Mouse (Mus musculus) heart, embryonic 13.5 days (tissue): ENCODE measurements around the gene Kcnc3. TPM values are rescaled to one million over a fixed set of nuclear protein-coding genes. Genes with fewer than 3 reads are reported as not detected.

Source experiments
- ATAC-seq: fragments of 200-750 bp; cut with Nextera tagmentation; 2 replicates; pipeline ENCODE4 v1.8.0; 2017; ENCODE audit warnings: moderate TSS enrichment; ENCODE audit not compliant: insufficient number of reproducible peaks, low FRiP score, low TSS enrichment; ENCODE audit errors: extremely low read depth
- H3K27ac ChIP-seq: fragments of 300-500 bp; sonication (generic); replicated peaks from 2 replicates; pipeline ENCODE4 v1.5.1; 2015; ENCODE audit warnings: moderate library complexity, mild to moderate bottlenecking, inconsistent platforms
- H3K27me3 ChIP-seq: fragments of 300-500 bp; sonication (generic); replicated peaks from 2 replicates; pipeline ENCODE4 v1.6.1; 2015; ENCODE audit warnings: mild to moderate bottlenecking, inconsistent platforms
- H3K36me3 ChIP-seq: fragments of 300-500 bp; sonication (generic); 2 replicates; pipeline ENCODE4 v1.6.1; 2015; ENCODE audit warnings: mild to moderate bottlenecking, inconsistent platforms
- H3K4me1 ChIP-seq: fragments of 300-500 bp; sonication (generic); 2 replicates; pipeline ENCODE4 v1.6.1; 2015; ENCODE audit warnings: inconsistent platforms
- H3K4me2 ChIP-seq: fragments of 300-500 bp; sonication (generic); 2 replicates; pipeline ENCODE4 v1.6.1; 2015; ENCODE audit warnings: inconsistent platforms, mild to moderate bottlenecking, moderate library complexity
- H3K4me3 ChIP-seq: fragments of 300-500 bp; sonication (generic); 2 replicates; pipeline ENCODE4 v1.5.1; 2015; ENCODE audit warnings: moderate library complexity, mild to moderate bottlenecking, inconsistent platforms
- H3K9ac ChIP-seq: fragments of 300-500 bp; sonication (generic); 2 replicates; pipeline ENCODE4 v1.6.1; 2015; ENCODE audit warnings: inconsistent platforms, mild to moderate bottlenecking, moderate library complexity
- H3K9me3 ChIP-seq: fragments of 300-500 bp; sonication (generic); 2 replicates; pipeline ENCODE4 v1.6.1; 2016; ENCODE audit warnings: inconsistent platforms
- WGBS: fragments of 180-500 bp; shearing (Covaris S2); methylation state at CpG from one replicate; pipeline ENCODE4 v1.1.7; 2015; ENCODE audit warnings: mixed read lengths; 5-methylcytosine and 5-hydroxymethylcytosine counted together
- polyA plus RNA-seq: library from polyadenylated mRNA; unstranded; fragments of >200 nt; fragmentation: Nextera tagmentation; extraction: Ambion mirVana; gene quantifications from 2 replicates; pipeline ENCODE4 v1.2.1, GENCODE M21; 2015

Gene Kcnc3
- polyA plus RNA-seq, 1 experiment from 2014 or later = 0.17 TPM

- Histone ChIP-seq H3K4me1 (no peaks in the 10 kb centered on the region), H3K36me3 (no peaks in the 10 kb centered on the region), H3K9ac (no peak within 1 kb of the TSS), H3K9me3 (no peaks in the 10 kb centered on the region), H3K4me2 (no peak within 1 kb of the TSS), H3K4me3 (no peak within 1 kb of the TSS), H3K27ac (no peak within 1 kb of the TSS), H3K27me3 (peaks cover 43% of the 10 kb centered on the region)
- ATAC-seq = no peak
- WGBS = 31% methylated on average over 7 of the region's 7 CpGs
Observed at GRCm38 (mm10) chr7:44572213-44572701, 18.2 kb upstream of the Kcnc3 start, which contains the start of gene Napsa. Napsa (plus strand) TSS chr7:44572380.

GRCm38 (mm10) chr7:44572956-44573484 lies 17.4 kb upstream of the Kcnc3 start:
- Histone ChIP-seq H3K36me3 (no peaks in the 10 kb centered on the region), H3K9me3 (no peaks in the 10 kb centered on the region), H3K4me3 (no peak overlapping the region), H3K9ac (no peak overlapping the region), H3K27me3 (peaks cover 37% of the 10 kb centered on the region), H3K27ac (no peak overlapping the region), H3K4me2 (no peak overlapping the region), H3K4me1 (no peaks in the 10 kb centered on the region)
- ATAC-seq = no peak
- 67% methylated on average over 5 of the region's 5 CpGs for WGBS

- Histone ChIP-seq H3K9me3 (no peaks in the 10 kb centered on the region; the same call in 1 of the 2 replicates), H3K27me3 (peaks cover 24% of the 10 kb centered on the region), H3K4me3 (no peak overlapping the region), H3K4me2 (no peak overlapping the region), H3K9ac (no peak overlapping the region), H3K27ac (no peak overlapping the region), H3K4me1 (no peaks in the 10 kb centered on the region), H3K36me3 (no peaks in the 10 kb centered on the region)
- WGBS = 29% methylated on average over 5 of the region's 5 CpGs
- no peak for ATAC-seq
Observed at GRCm38 (mm10) chr7:44576333-44576844, 14.1 kb upstream of the Kcnc3 start.

DNA sequence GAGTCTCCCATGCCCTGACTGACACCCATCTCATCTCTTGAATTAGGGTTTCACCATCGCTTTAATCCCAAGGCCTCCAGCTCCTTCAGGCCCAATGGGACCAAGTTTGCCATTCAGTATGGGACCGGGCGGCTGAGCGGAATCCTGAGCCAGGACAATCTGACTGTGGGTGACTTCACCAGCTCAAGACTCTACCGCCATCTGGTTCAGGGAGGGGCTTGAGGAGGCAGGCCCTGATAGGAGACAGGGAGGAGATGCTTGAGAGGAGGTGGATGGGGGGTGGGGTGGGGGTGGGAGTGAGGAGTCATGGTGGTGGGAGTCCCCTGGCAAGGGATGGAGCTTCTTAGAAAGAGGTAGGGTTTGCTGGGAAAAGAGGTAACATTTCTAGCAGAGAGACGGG lies 8.8 kb upstream of the Kcnc3 start:
- Histone ChIP-seq H3K4me1 (peaks cover 3% of the 10 kb centered on the region; the same call in 1 of the 2 replicates), H3K27ac (no peak overlapping the region), H3K9ac (no peak overlapping the region), H3K4me2 (no peak overlapping the region), H3K27me3 (peaks cover 54% of the 10 kb centered on the region), H3K9me3 (no peaks in the 10 kb centered on the region; the same call in 1 of the 2 replicates), H3K4me3 (no peak overlapping the region), H3K36me3 (no peaks in the 10 kb centered on the region)
- WGBS = 63% methylated on average over 6 of the region's 6 CpGs
- no peak for ATAC-seq

DNA sequence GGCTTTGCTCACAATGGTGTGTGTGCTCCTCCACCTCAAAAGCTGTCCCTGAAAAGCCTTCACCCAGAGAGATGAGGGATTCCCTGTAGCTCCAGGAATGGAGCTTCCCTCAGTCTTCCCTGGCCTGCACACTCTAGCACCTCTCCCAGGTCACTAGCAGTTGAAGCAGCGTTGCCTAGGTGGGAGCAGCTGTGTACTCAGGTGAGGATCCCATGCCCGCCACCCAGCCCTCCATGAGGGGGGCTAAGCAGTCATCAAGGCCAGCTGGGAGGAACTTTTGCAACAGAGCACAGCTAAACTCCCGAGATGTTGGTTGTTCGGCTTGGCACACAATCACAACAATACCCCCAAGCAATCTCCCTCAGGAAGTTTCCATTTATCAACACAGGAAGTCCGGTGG lies 7.8 kb upstream of the Kcnc3 start:
- H3K4me2 ChIP-seq = no peak overlapping the region
- no peak for ATAC-seq
- H3K4me3 ChIP-seq = no peak overlapping the region
- no peaks in the 10 kb centered on the region; the same call in 1 of the 2 replicates for H3K9me3 ChIP-seq
- H3K4me1 ChIP-seq = peaks cover 9% of the 10 kb centered on the region
- peaks cover 62% of the 10 kb centered on the region for H3K27me3 ChIP-seq
- H3K36me3 ChIP-seq = no peaks in the 10 kb centered on the region
- WGBS = 48% methylated on average over 5 of the region's 5 CpGs
- no peak overlapping the region for H3K9ac ChIP-seq
- H3K27ac ChIP-seq = no peak overlapping the region

- H3K4me3 ChIP-seq = no peak overlapping the region
- no peak overlapping the region for H3K9ac ChIP-seq
- peaks cover 11% of the 10 kb centered on the region for H3K4me1 ChIP-seq
- no peak overlapping the region for H3K4me2 ChIP-seq
- no peaks in the 10 kb centered on the region for H3K36me3 ChIP-seq
- peaks cover 66% of the 10 kb centered on the region for H3K27me3 ChIP-seq
- ATAC-seq = no peak
- WGBS = 65% methylated on average over 1 of the region's 1 CpGs
- H3K9me3 ChIP-seq = no peaks in the 10 kb centered on the region; the same call in 1 of the 2 replicates
- H3K27ac ChIP-seq = no peak overlapping the region
Observed at GRCm38 (mm10) chr7:44583146-44583545, 7.3 kb upstream of the Kcnc3 start.

DNA sequence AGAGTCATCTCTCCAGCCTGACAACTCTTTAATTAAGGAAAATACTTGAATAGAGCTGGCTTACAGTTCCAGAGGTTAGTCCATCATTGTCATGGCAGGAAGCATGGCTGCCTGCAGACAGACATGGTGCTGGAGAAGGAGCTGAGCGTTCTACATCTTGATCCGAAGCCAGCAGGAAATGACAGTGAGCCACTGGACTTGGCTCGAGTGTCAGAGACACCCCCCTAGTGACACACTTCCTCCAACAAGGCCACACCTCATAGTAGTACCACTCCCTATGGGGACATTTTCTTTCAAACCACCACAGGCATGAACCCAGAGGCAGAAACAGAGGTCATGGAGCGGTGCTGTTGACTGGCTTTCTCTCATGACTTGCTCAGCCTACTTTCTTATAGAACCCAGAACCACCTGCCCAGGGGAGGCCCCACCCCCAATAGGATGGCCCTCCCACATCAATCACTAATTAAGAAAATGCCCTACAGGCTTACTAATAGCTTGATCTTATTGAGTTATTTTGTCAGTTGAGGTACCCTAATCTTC lies 6.1 kb upstream of the Kcnc3 start:
- Histone ChIP-seq H3K4me3 (no peak overlapping the region), H3K9me3 (no peaks in the 10 kb centered on the region), H3K27me3 (peaks cover 78% of the 10 kb centered on the region), H3K36me3 (no peaks in the 10 kb centered on the region), H3K4me1 (peaks cover 21% of the 10 kb centered on the region), H3K4me2 (no peak overlapping the region), H3K9ac (no peak overlapping the region), H3K27ac (no peak overlapping the region)
- WGBS = 62% methylated on average over 4 of the region's 4 CpGs
- no peak for ATAC-seq

DNA sequence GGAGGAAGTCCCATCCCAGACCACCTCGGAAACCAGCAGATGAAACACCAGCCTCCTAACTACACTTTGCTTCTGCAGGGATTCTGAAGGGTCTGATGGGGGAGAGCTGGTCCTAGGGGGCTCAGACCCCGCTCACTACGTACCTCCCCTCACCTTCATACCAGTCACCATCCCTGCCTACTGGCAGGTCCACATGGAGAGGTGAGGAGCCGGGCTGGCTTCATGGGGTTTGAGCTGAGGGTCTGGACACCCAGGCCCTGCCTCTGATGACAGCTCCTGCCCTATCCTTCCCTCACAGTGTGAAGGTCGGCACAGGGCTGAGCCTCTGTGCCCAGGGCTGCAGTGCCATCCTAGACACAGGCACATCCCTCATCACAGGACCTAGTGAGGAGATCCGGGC lies 5.5 kb upstream of the Kcnc3 start:
- Histone ChIP-seq H3K4me2 (no peak overlapping the region), H3K36me3 (no peaks in the 10 kb centered on the region), H3K4me3 (no peak overlapping the region), H3K27ac (no peak overlapping the region), H3K4me1 (peaks cover 24% of the 10 kb centered on the region), H3K9me3 (no peaks in the 10 kb centered on the region), H3K27me3 (peaks cover 84% of the 10 kb centered on the region), H3K9ac (no peak overlapping the region)
- no peak for ATAC-seq
- 80% methylated on average over 6 of the region's 6 CpGs for WGBS

- Histone ChIP-seq H3K27ac (no peak overlapping the region), H3K4me1 (peaks cover 24% of the 10 kb centered on the region), H3K4me2 (no peak overlapping the region), H3K9me3 (no peaks in the 10 kb centered on the region), H3K9ac (no peak overlapping the region), H3K36me3 (no peaks in the 10 kb centered on the region), H3K4me3 (no peak overlapping the region), H3K27me3 (peaks cover 87% of the 10 kb centered on the region)
- no peak for ATAC-seq
- 80% methylated on average over 6 of the region's 6 CpGs for WGBS
Observed at GRCm38 (mm10) chr7:44585606-44586005, 4.9 kb upstream of the Kcnc3 start.

DNA sequence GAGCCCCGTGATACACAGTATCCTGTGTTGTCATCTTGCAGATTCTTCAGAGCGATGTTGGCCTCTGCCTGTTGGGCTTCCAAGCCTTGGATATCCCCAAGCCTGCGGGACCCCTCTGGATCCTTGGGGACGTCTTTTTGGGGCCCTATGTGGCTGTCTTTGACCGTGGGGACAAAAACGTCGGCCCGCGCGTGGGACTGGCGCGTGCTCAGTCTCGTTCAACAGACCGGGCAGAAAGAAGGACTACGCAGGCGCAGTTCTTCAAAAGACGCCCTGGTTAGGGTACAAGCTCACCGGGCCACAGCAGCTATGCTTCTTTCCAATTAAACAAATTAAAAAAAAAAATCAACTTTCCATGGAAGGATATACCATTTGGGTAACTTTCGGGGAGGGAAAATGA lies 3.9 kb upstream of the Kcnc3 start:
- no peak for ATAC-seq
- peaks cover 31% of the 10 kb centered on the region for H3K4me1 ChIP-seq
- H3K36me3 ChIP-seq = no peaks in the 10 kb centered on the region
- WGBS = 12% methylated on average over 19 of the region's 19 CpGs
- no peaks in the 10 kb centered on the region for H3K9me3 ChIP-seq
- H3K27me3 ChIP-seq = peaks cover 87% of the 10 kb centered on the region
- H3K4me2 ChIP-seq = peak overlapping the region; percentile 62
- no peak overlapping the region for H3K27ac ChIP-seq
- H3K4me3 ChIP-seq = peak overlapping the region; percentile 38
- 0 out of 2 replicates have a peak overlapping the region, but pooled peaks have one; percentile 2 for H3K9ac ChIP-seq

GRCm38 (mm10) chr7:44586930-44587329 lies 3.5 kb upstream of the Kcnc3 start:
- WGBS = under 1% methylated on average over 18 of the region's 18 CpGs
- no peak for ATAC-seq

More at GRCm38 (mm10) chr7:44586930-44587329, 3.5 kb upstream of the Kcnc3 start:
- 0 out of 2 replicates have a peak overlapping the region, but pooled peaks have one; percentile 19 for H3K9ac ChIP-seq
- peaks cover 87% of the 10 kb centered on the region for H3K27me3 ChIP-seq
- no peak overlapping the region for H3K27ac ChIP-seq
- peak overlapping the region; percentile 38 for H3K4me3 ChIP-seq
- H3K4me2 ChIP-seq = peak overlapping the region; percentile 62
- H3K36me3 ChIP-seq = no peaks in the 10 kb centered on the region
- H3K4me1 ChIP-seq = peaks cover 34% of the 10 kb centered on the region
- H3K9me3 ChIP-seq = no peaks in the 10 kb centered on the region
